Mouse (Mus musculus) heart, postnatal 4 days (tissue): Measurements from ENCODE around the gene Olfr307. TPM values are rescaled to one million over a fixed set of nuclear protein-coding genes. Genes with fewer than 3 reads are reported as not detected.
"Not testable (repeated sequence)": the region's sequence is repeated elsewhere in the genome, so short reads cannot be mapped to it uniquely, and the experiment has no call there.

ENCODE experiments used
- DNase-seq: peaks from one replicate; pipeline ENCODE4 v3.0.0; 2021
- microRNA-seq, 2 experiments: library from miRNA; unstranded; fragments of <30 nt; microRNA quantifications; one replicate each; pipeline ENCODE4 v1.2.0; 2021 to 2022
- total RNA-seq, 2 experiments: library from RNA; stranded (reverse); gene quantifications; 2 replicates each; pipeline ENCODE4 v1.2.3; 2021

Gene Olfr307
- not detected for total RNA-seq

- no peak for DNase-seq
Measured at GRCm38 (mm10) chr7:86337486-86337885, at the start of gene Olfr307. Gene Olfr307 (minus strand): TSS chr7:86337586.

GRCm38 (mm10) chr7:86386558-86386957 is 49.2 kb upstream of the Olfr307 start, which contains the start of gene Olfr304:
Gene Olfr304 (minus strand): TSS chr7:86386658.
- DNase-seq = no peak

- no peak for DNase-seq
Measured at GRCm38 (mm10) chr7:86385769-86386168, 48.4 kb upstream of the Olfr307 start.

GRCm38 (mm10) chr7:86366828-86367227 is 29.4 kb upstream of the Olfr307 start, which contains the start of gene Olfr305:
Gene Olfr305 (minus strand): TSS chr7:86366928.
- DNase-seq = no peak

- not testable (repeated sequence) for DNase-seq
Measured at GRCm38 (mm10) chr7:86346296-86346695, 8.9 kb upstream of the Olfr307 start.

- DNase-seq = no peak
Measured at GRCm38 (mm10) chr7:86344253-86344652, 6.9 kb upstream of the Olfr307 start.

- no peak for DNase-seq
Measured at GRCm38 (mm10) chr7:86342881-86343565, 5.6 kb upstream of the Olfr307 start.

- no peak for DNase-seq
Measured at GRCm38 (mm10) chr7:86325530-86325929, 11.9 kb downstream of the Olfr307 start, which contains the start of gene Olfr308. Gene Olfr308 (minus strand): TSS chr7:86325630.

GRCm38 (mm10) chr7:86321323-86321722 is 16.1 kb downstream of the Olfr307 start:
- no peak for DNase-seq

GRCm38 (mm10) chr7:86313608-86314007 is 23.8 kb downstream of the Olfr307 start, which contains the start of gene Olfr309:
Gene Olfr309 (minus strand): TSS chr7:86313708.
- DNase-seq = no peak

Small RNA genes lying within 50 kb of the gene (microRNA-seq; reads per million reads assigned to microRNA genes)
- gene Gm23192 = 0 reads per million in 2 experiments

Other genes starting within 250 kb of the Olfr307 start
- not detected for gene Vmn2r75, start 165.8 kb downstream of the Olfr307 start, total RNA-seq
- not detected for gene Vmn2r76, start 91.3 kb downstream of the Olfr307 start, total RNA-seq
- not detected for gene Olfr310, start 60.4 kb downstream of the Olfr307 start, total RNA-seq
- gene Olfr309, start 23.9 kb downstream of the Olfr307 start, total RNA-seq = not detected
- not detected for gene Olfr308, start 12.0 kb downstream of the Olfr307 start, total RNA-seq
- not detected for gene Olfr305, start 29.3 kb upstream of the Olfr307 start, total RNA-seq
- gene Olfr304, start 49.1 kb upstream of the Olfr307 start, total RNA-seq = not detected
- not detected for gene Olfr303, start 60.2 kb upstream of the Olfr307 start, total RNA-seq
- not detected for gene Olfr301, start 66.3 kb upstream of the Olfr307 start, total RNA-seq
- gene Olfr299, start 122.3 kb upstream of the Olfr307 start, total RNA-seq = not detected
- gene Olfr298, start 154.9 kb upstream of the Olfr307 start, total RNA-seq = not detected
- not detected for gene Olfr297, start 182.4 kb upstream of the Olfr307 start, total RNA-seq
- gene Olfr295, start 246.3 kb upstream of the Olfr307 start, total RNA-seq = not detected